Mouse (Mus musculus): ENCODE measurements around the gene Acvr1b. TPM values are rescaled to one million over a fixed set of nuclear protein-coding genes. Genes with fewer than 3 reads are reported as not detected.

The Acvr1b gene
- total and polyA plus RNA-seq, 3 experiments: under 0.01 TPM; not detected in 2

DNA sequence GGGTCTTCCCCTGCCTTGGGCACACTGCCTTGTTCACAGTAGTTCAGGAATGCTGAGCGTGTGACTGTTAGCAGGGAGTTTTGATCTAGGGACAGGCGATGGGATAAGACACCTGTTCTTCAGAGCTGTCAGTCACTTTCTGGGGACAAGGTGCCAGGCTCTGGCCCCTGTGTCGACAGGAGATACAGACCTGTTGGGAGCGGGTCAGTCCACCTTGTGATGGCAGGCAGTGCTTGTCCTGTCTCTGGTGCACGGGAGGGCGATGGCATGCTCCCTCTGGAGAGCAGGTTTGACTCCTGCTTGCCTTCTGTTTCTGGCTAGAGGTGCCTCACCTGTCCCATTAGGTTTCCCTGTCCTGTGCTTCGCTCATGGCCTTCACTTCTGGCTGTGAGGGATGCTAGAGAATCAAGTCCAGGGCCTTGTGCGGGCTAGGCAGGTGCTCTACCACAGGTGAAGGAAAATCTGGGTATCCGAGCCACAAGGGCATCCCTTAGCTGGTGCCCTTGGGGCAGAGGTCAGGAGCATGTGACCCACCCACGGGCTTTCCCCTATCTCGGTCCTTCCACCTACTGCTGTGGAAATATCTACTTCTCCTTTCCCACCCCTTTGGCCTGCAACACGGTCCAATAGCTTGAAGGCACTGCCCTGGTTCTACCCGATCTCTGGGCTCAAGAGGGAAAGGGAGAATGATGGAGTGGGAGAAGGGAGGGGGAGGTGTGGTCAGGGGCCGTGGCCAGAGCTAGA is 82.8 kb downstream of the Acvr1b start:
- Histone ChIP-seq H3K4me1 (ENCODE audit: insufficient read depth, low read depth, low read length) (no peaks in the 10 kb centered on the region), H3K27me3 (ENCODE audit: insufficient read depth, low read length) (peaks cover 18% of the 10 kb centered on the region; the same call in 1 of the 2 replicates), H3K4me3 (ENCODE audit: low read depth, low read length) (no peak overlapping the region), H3K9me3 (replicated peaks) (peaks cover 51% of the 10 kb centered on the region), H3K36me3 (replicated peaks) (no peaks in the 10 kb centered on the region)
- no peak for ATAC-seq (ENCODE audit: extremely low read depth, insufficient number of reproducible peaks, low FRiP score, poor library complexity, severe bottlenecking)
- DNase-seq (ENCODE audit: low spot score): no peak
- TF ChIP-seq CTCF (IDR thresholded peaks at IDR 0.05; ENCODE audit: low read depth, low read length) (no peak), GATA2 (IDR thresholded peaks at IDR 0.05; ENCODE audit: borderline replicate concordance, low read depth, low read length) (no peak), GATA1 (IDR thresholded peaks at IDR 0.05; ENCODE audit: borderline replicate concordance, low read length) (no peak), TAL1 (conservative IDR thresholded peaks at IDR 0.05; ENCODE audit: low read depth, low read length) (no peak), POLR2AphosphoS5 (IDR thresholded peaks at IDR 0.05; ENCODE audit: insufficient replicate concordance, low read depth, low read length) (no peak)

DNA sequence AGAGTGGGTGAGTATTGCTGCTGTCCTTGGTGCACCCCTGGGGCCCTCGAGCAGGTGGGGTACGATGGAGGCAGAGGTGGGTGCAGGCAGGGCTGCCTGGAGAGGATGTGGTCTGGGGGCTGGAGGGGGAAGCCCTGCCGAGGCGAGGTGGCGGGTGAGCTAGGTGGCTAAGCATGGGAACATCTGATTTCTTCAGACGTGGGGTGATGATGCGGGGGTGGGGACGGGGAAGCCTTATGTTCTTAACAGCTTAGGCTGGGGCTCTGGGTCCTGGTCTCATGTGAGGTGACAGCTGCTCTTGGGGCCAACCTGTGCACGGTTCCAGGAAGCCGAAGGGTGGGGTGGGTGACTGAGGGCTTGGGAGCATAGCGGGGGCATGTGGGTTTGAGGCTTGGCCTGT is 84.6 kb downstream of the Acvr1b start:
- no peak for DNase-seq (ENCODE audit: low spot score)

DNA sequence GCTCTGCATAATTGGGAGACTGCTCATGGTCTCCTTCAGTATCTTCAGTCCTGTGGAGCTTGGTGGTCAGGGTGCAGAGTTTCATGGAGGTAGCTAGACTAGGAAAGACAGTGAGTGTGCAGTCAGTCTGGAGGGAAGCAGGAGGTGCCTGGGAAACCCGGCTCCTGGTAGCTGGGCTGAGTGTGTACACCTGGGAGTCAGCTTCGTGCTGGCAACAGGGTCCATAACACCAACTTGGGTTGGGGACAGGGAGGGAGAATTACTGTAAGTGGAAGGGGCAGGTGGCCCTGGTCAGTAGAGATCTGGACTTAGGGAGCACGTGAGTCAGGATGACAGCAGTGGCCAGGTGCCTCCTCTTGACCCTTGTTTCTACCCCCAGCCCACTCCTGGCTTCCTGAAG is 86.1 kb downstream of the Acvr1b start:
- ATAC-seq (ENCODE audit: extremely low read depth, insufficient number of reproducible peaks, low FRiP score, poor library complexity, severe bottlenecking) (no peak), DNase-seq (ENCODE audit: low spot score) (no peak)
- Histone ChIP-seq H3K36me3 (replicated peaks) (no peaks in the 10 kb centered on the region), H3K9me3 (replicated peaks) (peaks cover 50% of the 10 kb centered on the region), H3K4me1 (ENCODE audit: insufficient read depth, low read depth, low read length) (no peaks in the 10 kb centered on the region), H3K27me3 (ENCODE audit: insufficient read depth, low read length) (peaks cover 10% of the 10 kb centered on the region; the same call in 1 of the 2 replicates), H3K4me3 (ENCODE audit: low read depth, low read length) (no peak overlapping the region)
- TF ChIP-seq GATA2 (IDR thresholded peaks at IDR 0.05; ENCODE audit: borderline replicate concordance, low read depth, low read length) (no peak), GATA1 (IDR thresholded peaks at IDR 0.05; ENCODE audit: borderline replicate concordance, low read length) (no peak), TAL1 (conservative IDR thresholded peaks at IDR 0.05; ENCODE audit: low read depth, low read length) (no peak)

More for the DNA sequence above, 84.6 kb downstream of the Acvr1b start:
- H3K27me3 ChIP-seq (ENCODE audit: insufficient read depth, low read length): peaks cover 18% of the 10 kb centered on the region; the same call in 1 of the 2 replicates
- H3K4me3 ChIP-seq (ENCODE audit: low read depth, low read length): no peak overlapping the region
- no peaks in the 10 kb centered on the region for H3K36me3 ChIP-seq (replicated peaks)
- peaks cover 55% of the 10 kb centered on the region for H3K9me3 ChIP-seq (replicated peaks)
- no peak for ATAC-seq (ENCODE audit: extremely low read depth, insufficient number of reproducible peaks, low FRiP score, poor library complexity, severe bottlenecking)
- no peak for TF ChIP-seq POLR2AphosphoS5 (IDR thresholded peaks at IDR 0.05; ENCODE audit: insufficient replicate concordance, low read depth, low read length)
- no peak for TF ChIP-seq GATA1 (IDR thresholded peaks at IDR 0.05; ENCODE audit: borderline replicate concordance, low read length)
- TF ChIP-seq GATA2 (IDR thresholded peaks at IDR 0.05; ENCODE audit: borderline replicate concordance, low read depth, low read length): no peak
- no peaks in the 10 kb centered on the region for H3K4me1 ChIP-seq (ENCODE audit: insufficient read depth, low read depth, low read length)

DNA sequence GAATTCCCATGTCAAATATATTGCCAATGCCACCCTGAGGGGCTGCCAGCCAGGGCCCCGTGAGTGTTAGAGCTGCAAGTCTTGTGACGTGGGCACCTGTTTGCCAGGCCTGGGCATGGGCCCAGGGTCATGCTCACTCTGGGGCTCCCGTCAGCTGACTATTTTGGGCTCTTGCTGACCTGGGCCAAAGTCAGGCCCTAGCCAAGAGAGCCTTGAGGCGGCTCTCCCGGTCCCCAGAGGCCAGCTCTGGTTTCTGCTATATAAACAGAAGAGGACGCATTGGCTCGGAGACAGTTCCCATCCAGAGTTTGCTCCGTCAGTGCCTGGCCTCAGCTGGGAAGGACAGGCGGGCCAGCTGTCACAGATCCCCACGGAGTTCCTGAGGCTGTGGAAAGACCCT is 86.5 kb downstream of the Acvr1b start:
- Histone ChIP-seq H3K9me3 (replicated peaks) (peaks cover 50% of the 10 kb centered on the region), H3K4me1 (ENCODE audit: insufficient read depth, low read depth, low read length) (no peaks in the 10 kb centered on the region)

DNA sequence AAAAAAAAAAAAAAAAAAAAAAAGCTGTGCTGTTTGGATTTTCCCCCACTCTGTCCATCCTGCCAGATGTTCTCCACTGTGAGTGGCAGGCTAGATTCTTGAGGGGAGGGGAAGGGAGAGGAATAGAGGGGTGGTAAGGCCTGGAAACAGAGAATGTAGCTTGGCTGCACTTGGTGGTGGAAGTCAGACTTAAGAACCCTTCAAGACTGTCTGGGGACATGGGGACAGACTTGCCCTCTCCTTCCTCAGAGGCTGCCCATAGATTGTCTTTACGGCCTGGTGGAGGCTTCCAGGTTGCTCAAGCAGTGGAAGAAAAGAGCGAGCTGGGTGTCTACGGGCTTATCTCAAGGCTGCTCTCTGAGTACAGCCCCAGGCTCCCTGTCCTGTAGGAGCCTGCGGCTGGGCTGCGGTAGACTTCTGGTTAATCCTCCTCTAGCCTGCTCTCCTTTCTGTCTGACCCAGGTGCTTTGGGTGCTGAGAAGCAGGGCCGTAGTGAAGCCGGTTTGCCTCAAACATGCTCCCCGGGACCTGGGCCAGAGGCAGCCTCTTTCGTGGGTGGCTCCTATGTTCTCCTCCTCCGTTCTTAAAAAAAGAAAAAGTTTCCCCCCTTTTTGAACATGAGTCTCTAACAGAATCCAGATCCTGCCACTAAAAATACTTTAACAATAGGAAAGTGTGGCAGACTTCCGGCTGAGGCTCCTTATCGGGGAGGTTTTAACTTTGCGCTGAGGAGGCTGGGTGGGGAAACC is 87.2 kb downstream of the Acvr1b start:
- no peak for ATAC-seq (ENCODE audit: extremely low read depth, insufficient number of reproducible peaks, low FRiP score, poor library complexity, severe bottlenecking)
- TF ChIP-seq TAL1 (conservative IDR thresholded peaks at IDR 0.05; ENCODE audit: low read depth, low read length): no peak
- TF ChIP-seq GATA1 (IDR thresholded peaks at IDR 0.05; ENCODE audit: borderline replicate concordance, low read length): no peak
- TF ChIP-seq CTCF (IDR thresholded peaks at IDR 0.05; ENCODE audit: low read depth, low read length): no peak
- no peak for TF ChIP-seq GATA2 (IDR thresholded peaks at IDR 0.05; ENCODE audit: borderline replicate concordance, low read depth, low read length)
- no peak for TF ChIP-seq POLR2AphosphoS5 (IDR thresholded peaks at IDR 0.05; ENCODE audit: insufficient replicate concordance, low read depth, low read length)
- no peaks in the 10 kb centered on the region for H3K36me3 ChIP-seq (replicated peaks)
- DNase-seq (ENCODE audit: low spot score): no peak
- H3K4me1 ChIP-seq (ENCODE audit: insufficient read depth, low read depth, low read length): no peaks in the 10 kb centered on the region
- peaks cover 51% of the 10 kb centered on the region for H3K9me3 ChIP-seq (replicated peaks)
- peaks cover 11% of the 10 kb centered on the region; the same call in 1 of the 2 replicates for H3K27me3 ChIP-seq (ENCODE audit: insufficient read depth, low read length)
- no peak overlapping the region for H3K4me3 ChIP-seq (ENCODE audit: low read depth, low read length)

More for the DNA sequence above, 86.5 kb downstream of the Acvr1b start:
- H3K4me3 ChIP-seq (ENCODE audit: low read depth, low read length): no peak overlapping the region
- no peaks in the 10 kb centered on the region for H3K36me3 ChIP-seq (replicated peaks)
- DNase-seq (ENCODE audit: low spot score): no peak
- TF ChIP-seq GATA1 (IDR thresholded peaks at IDR 0.05; ENCODE audit: borderline replicate concordance, low read length) (no peak), CTCF (IDR thresholded peaks at IDR 0.05; ENCODE audit: low read depth, low read length) (no peak), TAL1 (conservative IDR thresholded peaks at IDR 0.05; ENCODE audit: low read depth, low read length) (no peak), POLR2AphosphoS5 (IDR thresholded peaks at IDR 0.05; ENCODE audit: insufficient replicate concordance, low read depth, low read length) (no peak), GATA2 (IDR thresholded peaks at IDR 0.05; ENCODE audit: borderline replicate concordance, low read depth, low read length) (no peak)
- no peak for ATAC-seq (ENCODE audit: extremely low read depth, insufficient number of reproducible peaks, low FRiP score, poor library complexity, severe bottlenecking)
- H3K27me3 ChIP-seq (ENCODE audit: insufficient read depth, low read length): peaks cover 10% of the 10 kb centered on the region; the same call in 1 of the 2 replicates

DNA sequence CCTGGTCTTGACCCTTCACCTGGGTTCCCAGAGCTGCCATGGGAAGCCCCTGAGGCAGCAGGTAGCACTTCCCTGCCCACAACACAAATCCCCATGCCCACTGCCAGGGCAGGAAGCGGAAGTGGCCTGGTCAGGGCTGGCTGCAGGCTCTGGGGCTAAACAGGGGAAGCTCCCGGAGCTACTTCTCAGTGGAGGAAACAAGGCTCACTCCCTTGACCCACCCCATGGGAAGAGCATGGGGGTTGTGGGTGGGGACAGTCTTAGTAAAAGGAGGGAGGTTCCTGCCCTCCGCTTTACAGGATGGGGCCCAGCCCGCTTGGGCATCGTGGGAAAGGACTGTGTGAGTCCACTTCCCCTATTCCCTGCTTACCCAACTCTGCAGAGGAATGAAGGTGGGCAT is 88.6 kb downstream of the Acvr1b start:
- Histone ChIP-seq H3K4me1 (ENCODE audit: insufficient read depth, low read depth, low read length) (no peaks in the 10 kb centered on the region), H3K27me3 (ENCODE audit: insufficient read depth, low read length) (peaks cover 17% of the 10 kb centered on the region; the same call in 1 of the 2 replicates), H3K36me3 (replicated peaks) (no peaks in the 10 kb centered on the region), H3K9me3 (replicated peaks) (peaks cover 51% of the 10 kb centered on the region), H3K4me3 (ENCODE audit: low read depth, low read length) (no peak overlapping the region)
- DNase-seq (ENCODE audit: low spot score) (no peak), ATAC-seq (ENCODE audit: extremely low read depth, insufficient number of reproducible peaks, low FRiP score, poor library complexity, severe bottlenecking) (no peak)
- no peak for TF ChIP-seq POLR2AphosphoS5 (IDR thresholded peaks at IDR 0.05; ENCODE audit: insufficient replicate concordance, low read depth, low read length)
- TF ChIP-seq CTCF (IDR thresholded peaks at IDR 0.05; ENCODE audit: low read depth, low read length): no peak
- no peak for TF ChIP-seq GATA2 (IDR thresholded peaks at IDR 0.05; ENCODE audit: borderline replicate concordance, low read depth, low read length)
- no peak for TF ChIP-seq GATA1 (IDR thresholded peaks at IDR 0.05; ENCODE audit: borderline replicate concordance, low read length)
- no peak for TF ChIP-seq TAL1 (conservative IDR thresholded peaks at IDR 0.05; ENCODE audit: low read depth, low read length)

Other genes starting within 250 kb of the Acvr1b start
- not detected in 2 replicates for gene Gm47841, start 126.7 kb upstream of the Acvr1b start, total RNA-seq (2014; fragmentation: Nextera tagmentation)
- gene Gm47841, start 126.7 kb upstream of the Acvr1b start, total RNA-seq (2017): not detected in 2 replicates
- gene Gm47841, start 126.7 kb upstream of the Acvr1b start, polyA plus RNA-seq (2012): not detected in 2 replicates
- not detected in 2 replicates for gene Fignl2, start 95.5 kb upstream of the Acvr1b start, total RNA-seq (2014; fragmentation: Nextera tagmentation)
- gene Fignl2, start 95.5 kb upstream of the Acvr1b start, total RNA-seq (2017): 0.05 and 0.06 TPM in 2 replicates
- gene Fignl2, start 95.5 kb upstream of the Acvr1b start, polyA plus RNA-seq (2012): not detected in 2 replicates
- gene Ankrd33, start 58.3 kb upstream of the Acvr1b start, total RNA-seq (2014; fragmentation: Nextera tagmentation): not detected in 2 replicates
- gene Ankrd33, start 58.3 kb upstream of the Acvr1b start, total RNA-seq (2017): not detected in 2 replicates
- not detected in 2 replicates for gene Ankrd33, start 58.3 kb upstream of the Acvr1b start, polyA plus RNA-seq (2012)
- gene Acvrl1, start 45.5 kb upstream of the Acvr1b start, total RNA-seq (2014; fragmentation: Nextera tagmentation): not detected in 2 replicates
- gene Acvrl1, start 45.5 kb upstream of the Acvr1b start, total RNA-seq (2017): 0.60 TPM in 1 of 2 replicates, not detected in the other
- gene Acvrl1, start 45.5 kb upstream of the Acvr1b start, polyA plus RNA-seq (2012): 0.02 TPM in 1 of 2 replicates, not detected in the other
- gene Grasp, start 50.1 kb downstream of the Acvr1b start, total RNA-seq (2014; fragmentation: Nextera tagmentation): not detected in 2 replicates
- gene Grasp, start 50.1 kb downstream of the Acvr1b start, total RNA-seq (2017): 0.16 TPM in 1 of 2 replicates, not detected in the other
- 0.04 and 0.09 TPM in 2 replicates for gene Grasp, start 50.1 kb downstream of the Acvr1b start, polyA plus RNA-seq (2012)
- gene Nr4a1, start 80.2 kb downstream of the Acvr1b start, total RNA-seq (2014; fragmentation: Nextera tagmentation): not detected in 2 replicates
- not detected in 2 replicates for gene Nr4a1, start 80.2 kb downstream of the Acvr1b start, total RNA-seq (2017)
- gene Nr4a1, start 80.2 kb downstream of the Acvr1b start, polyA plus RNA-seq (2012): 0.04 TPM in 1 of 2 replicates, not detected in the other
- gene Atg101, start 110.2 kb downstream of the Acvr1b start, total RNA-seq (2014; fragmentation: Nextera tagmentation): 5.9 and 11.0 TPM in 2 replicates
- 34.6 and 35.3 TPM in 2 replicates for gene Atg101, start 110.2 kb downstream of the Acvr1b start, total RNA-seq (2017)
- 42.5 and 55.1 TPM in 2 replicates for gene Atg101, start 110.2 kb downstream of the Acvr1b start, polyA plus RNA-seq (2012)
- not detected in 2 replicates for gene 6030408B16Rik, start 119.1 kb downstream of the Acvr1b start, total RNA-seq (2014; fragmentation: Nextera tagmentation)
- 0.12 TPM in 1 of 2 replicates, not detected in the other for gene 6030408B16Rik, start 119.1 kb downstream of the Acvr1b start, total RNA-seq (2017)
- gene 6030408B16Rik, start 119.1 kb downstream of the Acvr1b start, polyA plus RNA-seq (2012): 0.09 TPM in 1 of 2 replicates, not detected in the other
- gene Krt80, start 196.1 kb downstream of the Acvr1b start, total RNA-seq (2014; fragmentation: Nextera tagmentation): not detected in 2 replicates
- 0.11 and 0.12 TPM in 2 replicates for gene Krt80, start 196.1 kb downstream of the Acvr1b start, total RNA-seq (2017)
- not detected in 2 replicates for gene Krt80, start 196.1 kb downstream of the Acvr1b start, polyA plus RNA-seq (2012)
- not detected in 2 replicates for gene Krt7, start 237.0 kb downstream of the Acvr1b start, total RNA-seq (2014; fragmentation: Nextera tagmentation)
- gene Krt7, start 237.0 kb downstream of the Acvr1b start, total RNA-seq (2017): under 0.01 and 0.49 TPM in 2 replicates
- gene Krt7, start 237.0 kb downstream of the Acvr1b start, polyA plus RNA-seq (2012): 0.11 and 0.13 TPM in 2 replicates